Mouse (Mus musculus) embryonic fibroblast, embryonic 13.5 days (primary cell): Measurements from ENCODE around the gene Cept1. TPM values are rescaled to one million over a fixed set of nuclear protein-coding genes. Genes with fewer than 3 reads are reported as not detected.

Experiments
- H3K27ac ChIP-seq: 2 replicates; pipeline ENCODE4 v1.5.1; 2012; ENCODE audit warnings: low read length, control low read depth, inconsistent platforms; ENCODE audit not compliant: insufficient read depth
- H3K4me1 ChIP-seq: 2 replicates; pipeline ENCODE4 v1.6.1; 2011; ENCODE audit warnings: low read length; ENCODE audit not compliant: control insufficient read depth, insufficient read depth
- H3K4me3 ChIP-seq: 2 replicates; pipeline ENCODE4 v1.5.1; 2011; ENCODE audit warnings: mild to moderate bottlenecking, control low read depth, low read length; ENCODE audit not compliant: insufficient read depth
- CTCF ChIP-seq: IDR thresholded peaks from 2 replicates; pipeline ENCODE4 v1.5.1; 2011; ENCODE audit warnings: mild to moderate bottlenecking, control low read depth, low read length, moderate library complexity, borderline replicate concordance; ENCODE audit not compliant: insufficient read depth
- POLR2A ChIP-seq: IDR thresholded peaks from 2 replicates; pipeline ENCODE4 v1.6.1; 2011; ENCODE audit warnings: low read depth, mild to moderate bottlenecking, control low read depth, low read length, moderate library complexity
- polyA plus RNA-seq: library from polyadenylated mRNA; stranded (reverse); fragments of >200 nt; gene quantifications from 2 replicates; pipeline ENCODE4 v1.2.4, GENCODE M21; 2011; ENCODE audit warnings: low read depth; ENCODE audit not compliant: missing spikeins, insufficient read length

Cept1 gene
- polyA plus RNA-seq, 1 experiment, result 76.7 TPM

DNA sequence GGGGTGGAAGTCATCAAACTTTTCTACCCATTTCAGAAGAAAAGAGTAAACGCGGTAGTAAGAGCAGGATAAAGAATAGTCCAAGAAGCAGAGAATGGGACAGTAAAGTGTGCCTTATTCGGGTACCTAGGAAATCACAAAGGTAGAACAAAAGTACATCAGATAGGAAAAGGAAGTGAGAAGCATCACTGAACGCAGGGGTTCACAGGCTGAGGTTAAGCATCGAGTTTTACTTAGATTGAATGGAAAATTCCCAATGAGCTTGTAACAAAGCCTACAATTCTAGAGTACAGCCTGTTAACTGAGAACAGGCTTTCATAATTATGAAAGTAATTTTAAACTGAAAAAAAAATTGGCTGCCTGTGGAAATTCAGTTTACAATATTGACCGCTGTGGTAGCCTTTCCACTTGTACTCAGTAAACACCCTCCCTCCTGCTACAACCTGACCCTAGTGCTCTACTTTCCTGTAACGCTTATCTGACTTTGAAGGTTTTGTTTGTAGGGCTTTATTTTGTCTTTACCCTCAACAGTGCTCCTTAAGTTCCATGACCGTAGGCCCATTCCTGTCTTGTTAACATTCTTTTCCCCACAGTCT is 2.8 kb downstream of the Cept1 start:
- no peaks in the 10 kb centered on the region for H3K4me1 ChIP-seq
- TF ChIP-seq CTCF (no peak), POLR2A (no peak)
- H3K4me3 ChIP-seq, result no peak overlapping the region
- no peak overlapping the region for H3K27ac ChIP-seq

DNA sequence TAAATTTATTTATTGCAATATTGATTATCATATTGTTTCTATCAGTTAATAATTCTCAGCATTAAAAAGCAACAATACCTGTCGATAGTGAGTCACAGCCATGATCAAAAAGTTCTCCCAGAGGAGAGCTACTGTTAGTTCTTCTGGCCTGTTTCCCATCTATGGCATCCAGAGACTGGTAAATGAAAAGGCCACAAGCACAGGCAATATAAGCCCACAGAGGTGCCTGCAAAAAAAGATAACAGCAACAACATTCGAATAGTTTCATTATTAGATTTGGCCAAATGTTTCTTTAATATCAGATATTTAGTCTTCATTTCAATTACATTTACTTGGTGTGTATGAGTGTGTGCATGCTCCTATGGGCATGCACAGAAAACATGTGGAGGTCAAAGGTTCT is 14.3 kb downstream of the Cept1 start:
- no peaks in the 10 kb centered on the region for H3K4me1 ChIP-seq

DNA sequence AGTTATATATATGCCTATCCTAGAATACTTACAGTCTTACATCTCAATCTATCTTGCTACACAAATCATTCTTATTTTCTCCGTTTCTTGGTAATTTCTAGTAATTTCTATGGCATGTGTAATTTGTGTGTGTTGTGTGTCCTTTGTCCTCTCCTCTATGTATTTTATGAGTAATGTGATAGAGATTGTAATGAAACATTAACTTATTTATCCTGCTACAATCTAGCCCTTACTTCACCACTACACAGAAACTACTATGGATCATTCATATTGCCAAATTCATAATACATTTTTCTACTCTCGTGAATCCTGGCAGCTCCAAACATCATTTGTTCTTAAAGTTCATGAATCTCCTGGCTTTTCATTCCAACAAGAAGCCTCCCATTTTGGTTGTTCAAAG is 19.6 kb downstream of the Cept1 start:
- Histone ChIP-seq H3K27ac (no peak overlapping the region), H3K4me1 (no peaks in the 10 kb centered on the region), H3K4me3 (no peak overlapping the region)
- no peak for TF ChIP-seq CTCF
- no peak for TF ChIP-seq POLR2A

More for the DNA sequence above, 14.3 kb downstream of the Cept1 start:
- no peak for TF ChIP-seq POLR2A
- no peak overlapping the region for H3K27ac ChIP-seq
- H3K4me3 ChIP-seq, result no peak overlapping the region

DNA sequence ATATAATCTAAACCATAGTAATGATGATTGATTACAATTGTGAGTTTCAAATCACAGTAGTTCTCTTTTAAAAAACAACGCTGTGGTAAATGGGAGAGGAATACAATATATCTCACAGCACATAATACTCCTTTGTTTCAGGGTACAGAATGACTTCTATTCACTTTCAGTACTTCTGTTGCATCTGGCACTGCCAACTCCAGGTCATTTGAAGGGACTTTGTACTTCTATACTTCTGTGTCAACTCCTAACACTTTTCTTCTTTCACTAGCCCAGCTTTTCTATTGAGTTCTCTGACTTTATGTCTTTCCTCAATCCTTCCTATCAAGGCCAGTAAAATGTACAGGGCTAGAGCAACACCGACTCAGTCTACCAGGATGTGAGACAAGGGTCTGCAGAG is 21.2 kb downstream of the Cept1 start:
- no peaks in the 10 kb centered on the region for H3K4me1 ChIP-seq
- TF ChIP-seq CTCF (no peak), POLR2A (no peak)
- H3K27ac ChIP-seq, result no peak overlapping the region
- H3K4me3 ChIP-seq, result no peak overlapping the region

DNA sequence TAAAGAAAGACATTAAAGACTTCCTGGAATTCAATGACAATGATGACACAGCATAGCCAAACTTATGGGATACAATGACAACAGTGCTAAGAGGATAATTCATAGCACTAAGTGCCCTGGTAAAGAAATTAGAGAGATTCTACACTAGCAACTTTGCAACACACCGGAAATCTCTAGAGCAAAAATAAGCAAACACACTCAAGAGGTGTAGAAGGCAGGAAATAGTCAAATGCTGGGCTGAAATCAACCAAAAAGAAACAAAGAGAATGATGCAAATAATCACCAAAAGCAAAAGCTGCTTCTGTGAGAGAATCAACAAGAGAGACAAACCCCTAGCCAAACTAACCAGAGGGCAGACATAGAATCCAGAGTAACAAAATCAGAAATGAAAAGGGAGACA is 24.9 kb downstream of the Cept1 start:
- Histone ChIP-seq H3K4me3 (no peak overlapping the region), H3K4me1 (no peaks in the 10 kb centered on the region), H3K27ac (no peak overlapping the region)
- no peak for TF ChIP-seq CTCF
- TF ChIP-seq POLR2A, result no peak

DNA sequence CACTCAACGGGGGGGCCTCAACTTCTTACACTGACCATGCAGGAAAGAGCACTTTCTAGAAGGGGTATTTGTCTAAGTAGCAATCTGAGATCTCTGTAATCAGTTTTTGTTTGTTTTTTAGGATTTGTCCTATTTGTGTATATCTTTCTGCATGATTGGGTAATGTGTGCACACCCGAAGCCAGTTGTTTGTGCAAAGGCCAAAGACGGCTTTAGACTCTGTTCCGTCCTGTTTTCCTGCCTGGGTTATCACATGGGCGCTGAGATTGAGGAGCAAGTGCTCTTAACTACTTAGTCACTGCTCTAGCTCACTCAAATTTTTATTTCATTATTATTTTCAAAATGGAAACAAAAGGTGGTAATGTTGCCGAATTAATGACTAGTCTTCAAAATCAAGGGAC is 32.6 kb downstream of the Cept1 start:
- no peaks in the 10 kb centered on the region for H3K4me1 ChIP-seq

GRCm38 (mm10) chr3:106510669-106511068 is 36.9 kb downstream of the Cept1 start:
- TF ChIP-seq CTCF (no peak), POLR2A (no peak)
- H3K4me1 ChIP-seq, result no peaks in the 10 kb centered on the region
- no peak overlapping the region for H3K27ac ChIP-seq
- no peak overlapping the region for H3K4me3 ChIP-seq

More for the DNA sequence above, 32.6 kb downstream of the Cept1 start:
- TF ChIP-seq POLR2A (no peak), CTCF (no peak)
- no peak overlapping the region for H3K4me3 ChIP-seq
- H3K27ac ChIP-seq, result no peak overlapping the region

DNA sequence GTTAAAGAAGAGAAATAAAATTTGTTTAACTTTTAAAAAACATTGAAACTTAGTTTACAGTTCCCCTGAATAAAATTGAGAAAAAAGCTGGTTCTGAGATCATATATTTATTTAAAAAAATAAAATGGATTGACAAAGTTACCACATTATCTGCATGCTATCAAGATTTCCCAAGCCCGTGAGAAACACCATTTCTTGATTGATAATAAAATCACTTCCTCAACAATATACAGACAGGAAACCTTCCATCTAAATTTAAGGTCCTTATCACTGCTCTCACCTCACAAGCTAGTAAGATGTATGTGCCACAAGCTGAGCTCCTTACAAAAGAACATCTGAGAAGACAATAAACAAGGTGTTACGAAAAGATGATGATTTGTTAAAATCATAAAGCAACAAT is 44.7 kb downstream of the Cept1 start:
- Histone ChIP-seq H3K4me3 (no peak overlapping the region), H3K27ac (no peak overlapping the region), H3K4me1 (no peaks in the 10 kb centered on the region)
- TF ChIP-seq CTCF (no peak), POLR2A (no peak)

- no peak overlapping the region for H3K4me3 ChIP-seq
- no peak overlapping the region for H3K27ac ChIP-seq
- no peaks in the 10 kb centered on the region for H3K4me1 ChIP-seq
- no peak for TF ChIP-seq POLR2A
- no peak for TF ChIP-seq CTCF
These were observed 47.1 kb downstream of the Cept1 start for GRCm38 (mm10) chr3:106500510-106500909.

- Histone ChIP-seq H3K4me1 (no peaks in the 10 kb centered on the region; the same call in 1 of the 2 replicates), H3K27ac (no peak overlapping the region), H3K4me3 (no peak overlapping the region)
- TF ChIP-seq CTCF, result no peak
- no peak for TF ChIP-seq POLR2A
These were observed 50.6 kb downstream of the Cept1 start for GRCm38 (mm10) chr3:106496996-106497395.
